In genomic region chr10:94521776-94522175, GRCm38 (mm10) we compare ENCODE assay signal across 14 mouse cellular contexts.
A peak's percentile ranks its signal among the peaks of the same experiment; 100 is the strongest.
DNase-seq lines count a peak whose midpoint lies in the region; ATAC-seq lines count a peak whose summit lies in the region.
"Had no signal": no experiment of that assay in that cellular context is flagged by ENCODE, and none has a peak within 500 bp of the region (broad histone marks: within the 10 kb centered on the region; RNA-seq: fewer than 3 reads in every experiment).

No protein-coding gene starts in this region.

- no peak overlapping the region for H3K9ac ChIP-seq in liver, embryonic 15.5 days
- H3K9ac ChIP-seq: limb, embryonic 13.5 days had no signal

- no peaks in the 10 kb centered on the region for H3K9me3 ChIP-seq in heart, embryonic 10.5 days
- no peaks in the 10 kb centered on the region for H3K9me3 ChIP-seq in liver, embryonic 15.5 days (replicated peaks)
- H3K9me3 ChIP-seq: limb, embryonic 13.5 days had no signal

- peak overlapping the region; percentile 82 for H3K27ac ChIP-seq in heart, embryonic 10.5 days
- H3K27ac ChIP-seq in liver, embryonic 15.5 days (replicated peaks): no peak overlapping the region
- H3K27ac ChIP-seq: limb, embryonic 13.5 days; macrophage had no signal

- no peaks in the 10 kb centered on the region for H3K36me3 ChIP-seq in heart, embryonic 10.5 days
- no peaks in the 10 kb centered on the region for H3K36me3 ChIP-seq in liver, embryonic 15.5 days (replicated peaks)
- H3K36me3 ChIP-seq: limb, embryonic 13.5 days had no signal

- 19% methylated on average over 10 of the region's 10 CpGs for WGBS in heart, embryonic 10.5 days
- 43% methylated on average over 10 of the region's 10 CpGs for WGBS in liver, embryonic 15.5 days (ENCODE audit: insufficient replicate concordance)

- H3K4me2 ChIP-seq in liver, embryonic 15.5 days: peak overlapping the region; percentile 25; the same call in 1 of the 2 replicates
- H3K4me2 ChIP-seq: limb, embryonic 13.5 days had no signal

- H3K27me3 ChIP-seq in heart, embryonic 10.5 days (ENCODE audit: insufficient read depth, poor library complexity, severe bottlenecking): no peaks in the 10 kb centered on the region
- peaks cover 20% of the 10 kb centered on the region for H3K27me3 ChIP-seq in liver, embryonic 15.5 days

- peaks cover 75% of the 10 kb centered on the region for H3K4me1 ChIP-seq in heart, embryonic 10.5 days
- H3K4me1 ChIP-seq in liver, embryonic 15.5 days (replicated peaks): peaks cover 65% of the 10 kb centered on the region

- no peak for ATAC-seq in liver, embryonic 15.5 days (ENCODE audit: insufficient read depth)

- H3K4me3 ChIP-seq in heart, embryonic 10.5 days: no peak overlapping the region
- no peak overlapping the region for H3K4me3 ChIP-seq in liver, embryonic 15.5 days (replicated peaks)
- H3K4me3 ChIP-seq: layer of hippocampus, adult 2 months; limb, embryonic 13.5 days had no signal

- no peak for DNase-seq in heart, embryonic 10.5 days (ENCODE audit: low spot score)
- no peak for DNase-seq in heart, postnatal 4 days
- peak; percentile 15 to 32 for DNase-seq in B cell, adult 2 months
- peak; percentile 46 for DNase-seq in R1 (ENCODE audit: low read depth, low spot score)
- DNase-seq in spleen, postnatal 14 days (ENCODE audit: low spot score in 2 of 2): no peak
- no peak for DNase-seq in left cerebral cortex, adult 9 months (ENCODE audit: low spot score in 2 of 2)
- DNase-seq: adrenal gland, adult 8-10 months; cerebellum, postnatal 10 days; gastrocnemius, postnatal 36 days; kidney, adult 2 months had no signal

Comparison
In these comparisons a context has a peak if more than half of its experiments do, and no peak if none do; other contexts are left out.
1. DNase-seq: peak in B cell, adult 2 months (2 of 2) and R1 (single experiment); none in heart, embryonic 10.5 days (single experiment), heart, postnatal 4 days (single experiment), spleen, postnatal 14 days (0 of 2) and left cerebral cortex, adult 9 months (0 of 2).